Comparison of ENCODE assay signal across 8 mouse cellular contexts in genomic region chr2:4559211-4559882, GRCm38 (mm10).
DNase-seq lines count a peak whose midpoint lies in the region; ATAC-seq lines count a peak whose summit lies in the region.

No protein-coding gene starts in this region.

- H3K36me3 ChIP-seq in heart, embryonic 13.5 days = peaks cover 3% of the 10 kb centered on the region; the same call in 1 of the 2 replicates
- peaks cover 2% of the 10 kb centered on the region; the same call in 1 of the 2 replicates for H3K36me3 ChIP-seq in liver, embryonic 11.5 days (ENCODE audit: control insufficient read depth, insufficient read depth, low read length)
- H3K36me3 ChIP-seq in splenic B cell, adult 2 months (ENCODE audit: control insufficient read depth, insufficient read depth, low read length, poor library complexity, severe bottlenecking) = no peaks in the 10 kb centered on the region

- peak; percentile 78 for ATAC-seq in CD4-positive, CD25-positive, alpha-beta regulatory T cell, adult 4 months
- ATAC-seq in erythroid progenitor cell, adult 5-6 weeks (replicated peaks; ENCODE audit: low FRiP score, poor library complexity, severe bottlenecking) = peak; percentile 41
- ATAC-seq in heart, embryonic 13.5 days (ENCODE audit: extremely low read depth, insufficient number of reproducible peaks, low FRiP score, low TSS enrichment) = peak; percentile 63
- ATAC-seq in liver, embryonic 11.5 days (replicated peaks; ENCODE audit: low FRiP score) = peak; percentile 59

- peak overlapping the region; percentile 100 for H3K27ac ChIP-seq in heart, embryonic 13.5 days (replicated peaks)
- H3K27ac ChIP-seq in liver, embryonic 11.5 days (ENCODE audit: low read depth, low read length) = peak overlapping the region; percentile 94

- H3K27me3 ChIP-seq in heart, embryonic 13.5 days (replicated peaks) = no peaks in the 10 kb centered on the region
- no peaks in the 10 kb centered on the region for H3K27me3 ChIP-seq in liver, embryonic 11.5 days (replicated peaks; ENCODE audit: control insufficient read depth, insufficient read depth, low read length)
- H3K27me3 ChIP-seq in splenic B cell, adult 2 months (ENCODE audit: control insufficient read depth, insufficient read depth, low read length, poor library complexity, severe bottlenecking) = no peaks in the 10 kb centered on the region

- no peaks in the 10 kb centered on the region for H3K9me3 ChIP-seq in heart, embryonic 13.5 days
- no peaks in the 10 kb centered on the region for H3K9me3 ChIP-seq in liver, embryonic 11.5 days (ENCODE audit: control insufficient read depth, low read length)

- H3K9ac ChIP-seq in heart, embryonic 13.5 days = peak overlapping the region; percentile 85
- peak overlapping the region; percentile 86 for H3K9ac ChIP-seq in liver, embryonic 11.5 days (ENCODE audit: low read depth, low read length)

- peak; percentile 78 for DNase-seq in brain, embryonic 18.5 days (ENCODE audit: low read depth, low spot score)
- peak; percentile 90 for DNase-seq in kidney, postnatal 10 days
- DNase-seq in liver, embryonic 11.5 days (ENCODE audit: low spot score) = peak; percentile 81
- DNase-seq in naive thymus-derived CD4-positive, alpha-beta T cell, adult 2 months (ENCODE audit: low read depth) = peak; percentile 65
- DNase-seq in splenic B cell, adult 2 months (ENCODE audit: low read depth, low spot score) = peak; percentile 44

- H3K4me3 ChIP-seq in heart, embryonic 13.5 days = peak overlapping the region; percentile 73
- peak overlapping the region; percentile 67 for H3K4me3 ChIP-seq in liver, embryonic 11.5 days (ENCODE audit: low read depth, low read length)

- WGBS in heart, embryonic 13.5 days = under 1% methylated on average over 27 of the region's 27 CpGs
- WGBS in liver, embryonic 11.5 days = under 1% methylated on average over 27 of the region's 27 CpGs

- H3K4me2 ChIP-seq in heart, embryonic 13.5 days = peak overlapping the region; percentile 78
- peak overlapping the region; percentile 84 for H3K4me2 ChIP-seq in liver, embryonic 11.5 days

- peaks cover 87% of the 10 kb centered on the region for H3K4me1 ChIP-seq in heart, embryonic 13.5 days
- peaks cover 64% of the 10 kb centered on the region for H3K4me1 ChIP-seq in liver, embryonic 11.5 days (replicated peaks; ENCODE audit: control insufficient read depth, insufficient read depth, low read length)

Comparison
In these comparisons a context has a peak if more than half of its experiments do, and no peak if none do; other contexts are left out.
1. Peak in every context shown above with its lines: DNase-seq, ATAC-seq, H3K4me3 ChIP-seq and H3K27ac ChIP-seq.